Mouse (Mus musculus) CH12.LX (cell line): ENCODE measurements at regions not wholly inside any gene's neighbourhood (a gene's known extent, or its start where the extent isn't known, plus 50 kb on each side); places are given as distances from the start of the nearest gene placed in this dataset.

Experiments
- DNase-seq: peaks from one replicate; pipeline ENCODE4 v3.0.0-alpha.2; 2013; ENCODE audit errors: extremely low read depth
- H3K27ac ChIP-seq: 2 replicates; pipeline ENCODE4 v1.5.1; 2012; ENCODE audit warnings: low read depth, mild to moderate bottlenecking, control low read depth, moderate library complexity; ENCODE audit not compliant: insufficient read depth
- H3K27me3 ChIP-seq: replicated peaks from 2 replicates; pipeline ENCODE3; 2012; ENCODE audit warnings: inconsistent platforms
- H3K36me3 ChIP-seq, 2 experiments: replicated peaks in 1 of 2; 2 replicates each; pipeline versions ENCODE3 to v1.6.1; 2012; ENCODE audit warnings: inconsistent platforms in 1 of 2, low read length in 1 of 2, mild to moderate bottlenecking in 1 of 2, mixed read lengths in 1 of 2, moderate library complexity in 1 of 2; ENCODE audit not compliant: control insufficient read depth in 1 of 2, insufficient read depth in 1 of 2
- H3K4me1 ChIP-seq, 2 experiments: 2 replicates each; pipeline ENCODE4 v1.6.1; 2012; ENCODE audit warnings: inconsistent platforms in 1 of 2, moderate library complexity in 1 of 2; ENCODE audit not compliant: insufficient read depth in 2 of 2, control insufficient read depth in 1 of 2
- H3K4me2 ChIP-seq: 2 replicates; pipeline ENCODE4 v1.6.1; 2012; ENCODE audit warnings: low read depth, mild to moderate bottlenecking, control low read depth; ENCODE audit not compliant: poor library complexity, insufficient read depth, severe bottlenecking
- H3K4me3 ChIP-seq, 3 experiments: fragments of 150-350 bp in 1 of 3; sonication (generic) in 1 of 3; replicated peaks in 1 of 3; 2 replicates each; pipeline versions ENCODE3 to v1.5.1; 2011 to 2012; ENCODE audit warnings: low read depth in 2 of 3, low read length in 2 of 3, mild to moderate bottlenecking in 2 of 3, moderate library complexity in 2 of 3, control low read depth in 1 of 3, improper control_type of control experiment in 1 of 3, inconsistent platforms in 1 of 3, mixed read lengths in 1 of 3; ENCODE audit not compliant: poor library complexity in 1 of 3
- H3K79me2 ChIP-seq: replicated peaks from 2 replicates; pipeline ENCODE4 v1.6.1; 2012; ENCODE audit warnings: mild to moderate bottlenecking, moderate library complexity; ENCODE audit not compliant: control insufficient read depth, poor library complexity, insufficient read depth, severe bottlenecking; ENCODE audit errors: extremely low read depth
- H3K9ac ChIP-seq: 2 replicates; pipeline ENCODE4 v1.6.1; 2012; ENCODE audit warnings: low read depth, mild to moderate bottlenecking, control low read depth, moderate library complexity; ENCODE audit not compliant: insufficient read depth
- H3K9me3 ChIP-seq: replicated peaks from 2 replicates; pipeline ENCODE3; 2012; ENCODE audit warnings: low read length, inconsistent platforms, mixed read lengths
- BHLHE40 ChIP-seq: IDR thresholded peaks from 2 replicates; pipeline ENCODE4 v1.6.1; 2011; ENCODE audit warnings: mild to moderate bottlenecking, low read depth, low read length, improper control_type of control experiment
- CHD2 ChIP-seq: IDR thresholded peaks from 2 replicates; pipeline ENCODE4 v1.6.1; 2011; ENCODE audit warnings: low read length, improper control_type of control experiment
- E2F4 ChIP-seq: IDR thresholded peaks from 2 replicates; pipeline ENCODE4 v1.6.1; 2011; ENCODE audit warnings: low read depth, low read length, improper control_type of control experiment; ENCODE audit not compliant: insufficient replicate concordance
- EP300 ChIP-seq: IDR thresholded peaks from 2 replicates; pipeline ENCODE4 v1.6.1; 2011; ENCODE audit warnings: low read length, improper control_type of control experiment
- ETS1 ChIP-seq: conservative IDR thresholded peaks from 2 replicates; pipeline ENCODE4 v1.6.1; 2012; ENCODE audit warnings: low read depth, mild to moderate bottlenecking, inconsistent platforms, low read length, improper control_type of control experiment, moderate library complexity
- GABPA ChIP-seq: IDR thresholded peaks from 2 replicates; pipeline ENCODE4 v1.6.1; 2012; ENCODE audit warnings: low read depth, low read length, improper control_type of control experiment, inconsistent platforms; ENCODE audit not compliant: insufficient replicate concordance
- HCFC1 ChIP-seq: IDR thresholded peaks from 2 replicates; pipeline ENCODE4 v1.6.1; 2012; ENCODE audit warnings: low read depth, mild to moderate bottlenecking, inconsistent platforms, low read length, improper control_type of control experiment
- IRF4 ChIP-seq: IDR thresholded peaks from 2 replicates; pipeline ENCODE4 v1.6.1; 2014; ENCODE audit warnings: low read depth, mild to moderate bottlenecking, inconsistent platforms, low read length, improper control_type of control experiment
- JUN ChIP-seq: IDR thresholded peaks from 2 replicates; pipeline ENCODE4 v1.6.1; 2011; ENCODE audit warnings: low read depth, mild to moderate bottlenecking, low read length, improper control_type of control experiment, moderate library complexity; ENCODE audit not compliant: insufficient read depth
- JUND ChIP-seq: conservative IDR thresholded peaks from 2 replicates; pipeline ENCODE4 v1.6.1; 2011; ENCODE audit warnings: low read depth, low read length, improper control_type of control experiment
- KAT2A ChIP-seq: IDR thresholded peaks from 2 replicates; pipeline ENCODE4 v1.6.1; 2012; ENCODE audit warnings: low read length, improper control_type of control experiment, inconsistent platforms; ENCODE audit not compliant: insufficient replicate concordance
- MAFK ChIP-seq: IDR thresholded peaks from 2 replicates; pipeline ENCODE4 v1.6.1; 2011; ENCODE audit warnings: low read length, improper control_type of control experiment; ENCODE audit not compliant: insufficient replicate concordance
- MEF2A ChIP-seq: IDR thresholded peaks from 2 replicates; pipeline ENCODE4 v1.6.1; 2014; ENCODE audit warnings: low read depth, mild to moderate bottlenecking, inconsistent platforms, low read length, improper control_type of control experiment, borderline replicate concordance
- MXI1 ChIP-seq: IDR thresholded peaks from 2 replicates; pipeline ENCODE4 v1.6.1; 2011; ENCODE audit warnings: mild to moderate bottlenecking, low read depth, low read length, improper control_type of control experiment
- NRF1 ChIP-seq: IDR thresholded peaks from 2 replicates; pipeline ENCODE4 v1.6.1; 2014; ENCODE audit warnings: low read depth, mild to moderate bottlenecking, inconsistent platforms, low read length, improper control_type of control experiment, moderate library complexity
- PAX5 ChIP-seq: IDR thresholded peaks from 2 replicates; pipeline ENCODE4 v1.6.1; 2012; ENCODE audit warnings: low read length, inconsistent platforms, mixed read lengths
- POLR2A ChIP-seq: IDR thresholded peaks from 2 replicates; pipeline ENCODE4 v1.6.1; 2011; ENCODE audit warnings: low read depth, mild to moderate bottlenecking, improper control_type of control experiment, low read length
- RAD21 ChIP-seq: IDR thresholded peaks from 2 replicates; pipeline ENCODE4 v1.6.1; 2011; ENCODE audit warnings: low read depth, mild to moderate bottlenecking, low read length, improper control_type of control experiment, moderate library complexity
- RCOR1 ChIP-seq: conservative IDR thresholded peaks from 2 replicates; pipeline ENCODE4 v1.6.1; 2012; ENCODE audit warnings: low read depth, mild to moderate bottlenecking, inconsistent platforms, low read length, improper control_type of control experiment
- SIN3A ChIP-seq: IDR thresholded peaks from 2 replicates; pipeline ENCODE4 v1.6.1; 2012; ENCODE audit warnings: low read length, improper control_type of control experiment, inconsistent platforms
- TBP ChIP-seq: conservative IDR thresholded peaks from 2 replicates; pipeline ENCODE4 v1.6.1; 2011; ENCODE audit warnings: low read depth, low read length, improper control_type of control experiment
- TCF12 ChIP-seq: IDR thresholded peaks from 2 replicates; pipeline ENCODE4 v1.6.1; 2014; ENCODE audit warnings: low read depth, mild to moderate bottlenecking, inconsistent platforms, low read length, improper control_type of control experiment
- USF2 ChIP-seq: conservative IDR thresholded peaks from 2 replicates; pipeline ENCODE4 v1.6.1; 2011; ENCODE audit warnings: low read depth, low read length, improper control_type of control experiment
- ZC3H11A ChIP-seq: IDR thresholded peaks from 2 replicates; pipeline ENCODE4 v1.6.1; 2012; ENCODE audit warnings: low read depth, mild to moderate bottlenecking, inconsistent platforms, low read length, improper control_type of control experiment
- ZKSCAN1 ChIP-seq: IDR thresholded peaks from 2 replicates; pipeline ENCODE4 v1.6.1; 2012; ENCODE audit warnings: low read depth, inconsistent platforms, low read length, improper control_type of control experiment, borderline replicate concordance
- ZMIZ1 ChIP-seq: IDR thresholded peaks from 2 replicates; pipeline ENCODE4 v1.6.1; 2012; ENCODE audit warnings: low read depth, mild to moderate bottlenecking, inconsistent platforms, low read length, improper control_type of control experiment
- dilution Hi-C: fragments of 300-500 bp; cut with MboI; formaldehyde crosslinking; loops from 2 replicates; pipeline ENCODE4 v1.14.3; 2020; ENCODE audit warnings: low sequenced_read_pairs; ENCODE audit not compliant: extremely low pct_unique_long_range_greater_than_20kb, extremely low pct_ligation_motif_present
- in situ Hi-C: fragments of 300-500 bp; cut with MboI; formaldehyde crosslinking; loops from 3 replicates; pipeline ENCODE4 v1.14.3; 2019; ENCODE audit warnings: low sequenced_read_pairs, low pct_ligation_motif_present, low pct_unique_long_range_greater_than_20kb, mixed read lengths

- H3K4me3 ChIP-seq: no peak overlapping the region
- H3K27ac ChIP-seq: no peak overlapping the region
- H3K4me2 ChIP-seq: no peak overlapping the region
- H3K4me1 ChIP-seq: no peaks in the 10 kb centered on the region
- no peak for TF ChIP-seq MAFK
- TF ChIP-seq JUN: no peak
- TF ChIP-seq ZKSCAN1: no peak
- no peak for TF ChIP-seq RAD21
- TF ChIP-seq TBP: no peak
- TF ChIP-seq ZMIZ1: no peak
- no peak for TF ChIP-seq IRF4
- H3K9me3 ChIP-seq: peaks cover 43% of the 10 kb centered on the region
- no peak for DNase-seq
- dilution Hi-C loops (no loop called here), in situ Hi-C loops (no loop called here)
- no peak overlapping the region for H3K9ac ChIP-seq
- H3K36me3 ChIP-seq: no peaks in the 10 kb centered on the region
- no peaks in the 10 kb centered on the region for H3K27me3 ChIP-seq
- no peaks in the 10 kb centered on the region for H3K79me2 ChIP-seq
Observed at GRCm38 (mm10) chr19:49379646-49380045, 1173.8 kb downstream of the Sorcs3 start.

GRCm38 (mm10) chr19:49396257-49396656, 1190.4 kb downstream of the Sorcs3 start:
- in situ Hi-C loops: no loop called here

GRCm38 (mm10) chr19:49415326-49415725, 1209.5 kb downstream of the Sorcs3 start:
- Histone ChIP-seq H3K27ac (no peak overlapping the region), H3K79me2 (no peaks in the 10 kb centered on the region), H3K9ac (no peak overlapping the region), H3K36me3 (no peaks in the 10 kb centered on the region), H3K9me3 (peaks cover 41% of the 10 kb centered on the region), H3K4me2 (no peak overlapping the region), H3K27me3 (no peaks in the 10 kb centered on the region), H3K4me3 (no peak overlapping the region), H3K4me1 (no peaks in the 10 kb centered on the region)
- dilution Hi-C loops: no loop called here
- DNase-seq: no peak
- in situ Hi-C loops: no loop called here
- TF ChIP-seq ZC3H11A (no peak), SIN3A (no peak), JUND (no peak), GABPA (no peak), NRF1 (no peak), ZKSCAN1 (no peak), RAD21 (no peak), ZMIZ1 (no peak), IRF4 (no peak), BHLHE40 (no peak), EP300 (no peak), MEF2A (no peak), USF2 (no peak), MAFK (no peak), RCOR1 (no peak), TCF12 (no peak)

More at GRCm38 (mm10) chr19:49396257-49396656, 1190.4 kb downstream of the Sorcs3 start:
- no peak for TF ChIP-seq ZC3H11A
- TF ChIP-seq MXI1: no peak
- TF ChIP-seq EP300: no peak
- no peak for TF ChIP-seq POLR2A
- TF ChIP-seq JUND: no peak
- no peak for TF ChIP-seq ZMIZ1
- no peak for TF ChIP-seq CHD2
- no peak for TF ChIP-seq SIN3A
- TF ChIP-seq HCFC1: no peak
- TF ChIP-seq ETS1: no peak
- no peak for TF ChIP-seq RCOR1
- no peak for TF ChIP-seq USF2
- no peak for TF ChIP-seq MEF2A
- no peak for TF ChIP-seq E2F4
- no peak for TF ChIP-seq KAT2A
- TF ChIP-seq MAFK: no peak
- TF ChIP-seq RAD21: no peak
- TF ChIP-seq PAX5: no peak
- no peak for TF ChIP-seq TBP
- H3K4me1 ChIP-seq: no peaks in the 10 kb centered on the region
- dilution Hi-C loops: no loop called here
- H3K79me2 ChIP-seq: no peaks in the 10 kb centered on the region
- H3K4me2 ChIP-seq: no peak overlapping the region
- peaks cover 8% of the 10 kb centered on the region for H3K9me3 ChIP-seq
- H3K27ac ChIP-seq: no peak overlapping the region
- no peaks in the 10 kb centered on the region for H3K36me3 ChIP-seq
- H3K9ac ChIP-seq: no peak overlapping the region
- no peak overlapping the region for H3K4me3 ChIP-seq
- no peaks in the 10 kb centered on the region for H3K27me3 ChIP-seq
- DNase-seq: no peak
